Mouse (Mus musculus) liver, embryonic 14.5 days (tissue): ENCODE data around the gene Skil.

ENCODE experiments used
- CTCF ChIP-seq: IDR thresholded peaks from 2 replicates; pipeline ENCODE4 v1.5.1; 2016; ENCODE audit warnings: antibody characterized with exemption, low read depth, control low read depth
- EP300 ChIP-seq: IDR thresholded peaks from 2 replicates; pipeline ENCODE4 v1.6.1; 2016; ENCODE audit warnings: antibody characterized with exemption, low read depth

GRCm38 (mm10) chr3:31126303-31126702 is 31.4 kb downstream of the Skil start:
- TF ChIP-seq CTCF (no peak), EP300 (no peak)
